Mouse (Mus musculus): ENCODE measurements at regions not wholly inside any gene's neighbourhood (a gene's known extent, or its start where the extent isn't known, plus 50 kb on each side); places are given as distances from the start of the nearest gene placed in this dataset.

DNA sequence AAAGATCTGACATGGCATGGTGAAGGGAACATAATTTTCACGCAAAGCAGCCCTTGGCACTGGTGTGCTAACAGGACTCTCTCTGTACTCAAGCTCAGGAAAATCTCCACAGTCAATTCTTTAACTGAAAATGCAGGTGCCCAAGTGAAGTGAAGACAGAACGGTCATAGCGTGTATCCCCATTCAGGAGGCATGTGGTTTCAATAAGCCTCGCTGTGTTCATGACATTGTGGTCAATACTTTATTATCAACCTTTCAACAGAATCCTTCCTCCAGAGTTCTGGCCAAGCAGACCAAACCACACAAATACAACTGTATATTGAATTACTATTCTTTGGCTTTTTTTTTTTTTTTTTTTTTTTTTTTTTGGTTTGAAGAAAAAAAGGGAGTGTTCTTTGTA is 314.1 kb downstream of the Mycn start:
- H3K4me3 ChIP-seq, result no peak overlapping the region
- H3K9ac ChIP-seq, result no peak overlapping the region
- peaks cover 12% of the 10 kb centered on the region; the same call in 1 of the 2 replicates for H3K4me1 ChIP-seq
- no peaks in the 10 kb centered on the region for H3K9me3 ChIP-seq (replicated peaks)
- H3K4me2 ChIP-seq (replicated peaks), result no peak overlapping the region
- no peak overlapping the region for H3K27ac ChIP-seq
- H3K27me3 ChIP-seq, result no peaks in the 10 kb centered on the region
- no peaks in the 10 kb centered on the region for H3K36me3 ChIP-seq
- 82% methylated on average over 4 of the region's 4 CpGs for WGBS
- ATAC-seq (ENCODE audit: low FRiP score), result no peak

DNA sequence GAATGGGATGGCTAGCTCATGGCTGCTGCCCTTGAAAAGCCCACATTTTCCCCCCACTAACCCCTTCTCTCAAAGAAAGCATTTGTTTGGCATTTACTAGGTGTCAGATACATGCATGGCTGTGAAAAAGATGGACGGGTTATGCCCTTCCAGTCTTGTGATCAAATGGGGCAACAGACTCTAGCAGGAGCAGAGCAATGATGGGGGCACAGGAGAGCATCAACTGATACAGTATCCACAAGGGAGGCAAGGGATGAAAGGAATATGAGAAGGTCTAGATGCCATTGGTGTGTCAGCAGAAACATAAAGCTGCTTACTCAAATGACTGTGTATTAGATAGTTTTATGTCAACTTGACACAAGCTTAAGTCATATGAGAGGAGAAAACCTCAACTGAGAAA is 315.9 kb downstream of the Mycn start:
- H3K4me3 ChIP-seq, result no peak overlapping the region
- H3K4me2 ChIP-seq (replicated peaks), result no peak overlapping the region
- H3K36me3 ChIP-seq, result no peaks in the 10 kb centered on the region
- H3K27ac ChIP-seq, result no peak overlapping the region
- no peak for ATAC-seq (ENCODE audit: low FRiP score)
- no peaks in the 10 kb centered on the region for H3K27me3 ChIP-seq
- H3K4me1 ChIP-seq, result peaks cover 12% of the 10 kb centered on the region; the same call in 1 of the 2 replicates
- no peaks in the 10 kb centered on the region for H3K9me3 ChIP-seq (replicated peaks)
- no peak overlapping the region for H3K9ac ChIP-seq
- WGBS, result 77% methylated on average over 1 of the region's 1 CpGs

DNA sequence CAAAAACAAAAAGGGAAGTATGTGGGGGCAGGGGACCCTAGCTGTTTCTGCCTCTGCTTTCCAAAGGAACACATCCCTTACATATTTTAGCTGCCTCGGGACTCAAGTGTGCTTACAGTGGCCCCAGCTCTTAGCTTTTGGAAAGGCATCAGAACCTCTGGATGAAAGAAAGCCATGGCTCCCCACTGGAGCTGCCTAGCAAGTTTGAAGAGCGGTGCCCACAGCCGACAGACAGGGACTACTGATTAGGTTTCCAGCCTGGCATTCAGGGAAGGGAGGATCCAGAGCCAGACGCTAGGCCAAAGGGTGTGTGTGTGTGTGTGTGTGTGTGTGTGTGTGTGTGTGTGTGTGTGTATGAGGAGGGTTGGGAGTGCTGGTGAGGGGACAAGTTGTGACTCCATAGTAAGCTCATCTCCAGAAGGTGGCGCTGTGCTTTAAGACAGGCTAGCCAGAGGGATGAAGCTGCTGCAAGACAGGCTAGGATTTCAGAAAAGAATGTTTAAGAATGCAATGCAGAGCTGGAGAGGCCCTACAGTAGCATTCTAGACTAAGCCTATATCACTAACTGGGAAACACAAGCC is 318.9 kb downstream of the Mycn start:
- ATAC-seq (ENCODE audit: low FRiP score), result peak; percentile 88
- Histone ChIP-seq H3K36me3 (no peaks in the 10 kb centered on the region), H3K9ac (no peak overlapping the region), H3K4me2 (replicated peaks) (no peak overlapping the region), H3K4me3 (no peak overlapping the region), H3K27ac (no peak overlapping the region), H3K27me3 (no peaks in the 10 kb centered on the region), H3K9me3 (replicated peaks) (no peaks in the 10 kb centered on the region), H3K4me1 (peaks cover 15% of the 10 kb centered on the region)
- WGBS, result 21% methylated on average over 5 of the region's 5 CpGs

DNA sequence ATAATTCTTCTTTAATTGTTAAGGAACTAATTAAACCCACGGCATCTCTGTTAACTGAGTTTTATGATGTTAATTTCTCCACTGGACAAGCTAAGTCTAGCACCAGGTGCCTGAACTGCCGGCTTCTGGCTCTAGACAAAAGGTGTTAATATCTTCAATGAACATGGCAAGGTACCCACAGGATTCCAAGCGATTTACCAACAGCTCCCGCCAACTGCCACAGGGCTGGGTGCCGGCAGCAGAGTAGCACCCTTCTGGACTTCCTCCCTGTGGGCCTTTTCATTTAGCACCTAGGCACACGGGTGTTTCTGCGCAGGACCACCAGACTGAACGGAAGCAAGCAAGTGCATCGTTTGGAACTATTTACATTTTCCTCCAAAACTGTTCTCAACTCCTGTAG is 320.2 kb downstream of the Mycn start:
- Histone ChIP-seq H3K9me3 (replicated peaks) (no peaks in the 10 kb centered on the region), H3K4me2 (replicated peaks) (no peak overlapping the region), H3K4me3 (no peak overlapping the region), H3K36me3 (no peaks in the 10 kb centered on the region), H3K27ac (no peak overlapping the region), H3K4me1 (peaks cover 15% of the 10 kb centered on the region), H3K27me3 (no peaks in the 10 kb centered on the region), H3K9ac (no peak overlapping the region)
- ATAC-seq (ENCODE audit: low FRiP score), result no peak
- WGBS, result 88% methylated on average over 9 of the region's 9 CpGs

DNA sequence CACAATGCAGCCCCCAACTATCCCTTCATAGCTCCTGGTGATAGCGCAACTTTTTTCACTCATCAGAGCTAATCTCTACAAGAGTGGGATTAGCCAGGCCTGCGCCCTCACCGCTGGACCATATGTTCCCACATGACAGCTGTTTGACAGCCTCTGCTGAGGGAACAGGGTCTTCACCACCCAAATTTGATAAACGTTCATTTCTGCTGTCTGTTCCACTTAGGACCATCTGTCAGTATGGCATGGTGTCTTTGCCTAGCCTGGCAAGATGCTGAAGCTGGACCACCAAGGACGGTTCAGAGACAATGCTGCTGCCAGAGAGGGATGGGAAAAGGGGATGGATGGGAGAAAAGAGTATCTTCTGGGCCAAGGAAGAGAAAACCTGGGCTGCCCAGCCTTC is 321.4 kb downstream of the Mycn start:
- H3K9ac ChIP-seq, result no peak overlapping the region
- H3K27ac ChIP-seq, result no peak overlapping the region
- H3K9me3 ChIP-seq (replicated peaks), result no peaks in the 10 kb centered on the region
- no peaks in the 10 kb centered on the region for H3K36me3 ChIP-seq
- H3K4me2 ChIP-seq (replicated peaks), result no peak overlapping the region
- H3K4me3 ChIP-seq, result no peak overlapping the region
- 83% methylated on average over 5 of the region's 5 CpGs for WGBS
- H3K27me3 ChIP-seq, result no peaks in the 10 kb centered on the region
- no peak for ATAC-seq (ENCODE audit: low FRiP score)
- peaks cover 15% of the 10 kb centered on the region for H3K4me1 ChIP-seq

DNA sequence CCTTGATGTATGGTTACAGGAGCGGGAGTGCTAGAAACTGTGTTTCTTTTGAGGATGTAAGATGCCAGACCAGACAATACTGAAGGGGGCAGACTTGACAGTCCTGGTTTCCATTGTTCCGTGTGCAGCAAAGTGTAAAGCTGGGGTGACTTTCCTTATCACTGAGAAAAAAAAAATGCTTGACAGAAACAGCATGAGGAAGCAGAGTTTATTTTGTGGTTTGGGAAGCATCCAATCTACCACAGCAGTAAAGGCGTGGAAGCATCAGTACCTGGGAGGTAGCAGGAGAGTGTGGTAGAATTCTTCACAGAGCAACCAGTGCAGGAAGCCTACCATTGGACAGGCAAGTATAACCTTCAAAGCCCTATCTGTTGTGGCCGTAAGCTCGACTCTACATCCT is 322.3 kb downstream of the Mycn start:
- H3K9ac ChIP-seq, result no peak overlapping the region
- H3K4me3 ChIP-seq, result no peak overlapping the region
- no peak overlapping the region for H3K4me2 ChIP-seq (replicated peaks)
- H3K27ac ChIP-seq, result no peak overlapping the region
- no peaks in the 10 kb centered on the region for H3K36me3 ChIP-seq
- no peak for ATAC-seq (ENCODE audit: low FRiP score)
- H3K4me1 ChIP-seq, result peaks cover 15% of the 10 kb centered on the region
- H3K9me3 ChIP-seq (replicated peaks), result no peaks in the 10 kb centered on the region
- WGBS, result 66% methylated on average over 5 of the region's 5 CpGs
- no peaks in the 10 kb centered on the region for H3K27me3 ChIP-seq

DNA sequence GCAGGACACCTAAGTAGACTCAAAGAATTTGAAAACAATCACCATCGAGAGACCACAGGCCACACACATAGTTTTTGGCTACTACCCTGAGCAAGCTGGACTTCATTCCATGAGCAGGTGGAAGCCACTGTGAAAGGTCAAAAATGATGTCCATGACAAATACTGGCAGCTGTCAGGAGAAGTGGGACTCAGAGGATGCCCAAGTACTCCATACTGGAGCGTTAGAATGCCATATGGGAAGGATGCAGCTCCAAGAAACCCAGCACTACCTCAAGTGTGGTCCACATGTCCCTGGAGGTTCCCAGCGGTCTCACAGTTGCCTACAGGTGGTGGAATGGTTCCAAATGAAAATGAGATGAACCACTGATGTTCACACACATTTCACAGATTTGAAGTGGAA is 329.2 kb downstream of the Mycn start:
- peaks cover 5% of the 10 kb centered on the region; the same call in 1 of the 2 replicates for H3K4me1 ChIP-seq
- H3K36me3 ChIP-seq, result no peaks in the 10 kb centered on the region
- H3K9me3 ChIP-seq (replicated peaks), result no peaks in the 10 kb centered on the region
- no peak overlapping the region for H3K4me3 ChIP-seq
- H3K4me2 ChIP-seq (replicated peaks), result no peak overlapping the region
- H3K9ac ChIP-seq, result no peak overlapping the region
- no peak for ATAC-seq (ENCODE audit: low FRiP score)
- no peaks in the 10 kb centered on the region for H3K27me3 ChIP-seq
- WGBS, result 93% methylated on average over 3 of the region's 3 CpGs
- H3K27ac ChIP-seq, result no peak overlapping the region

DNA sequence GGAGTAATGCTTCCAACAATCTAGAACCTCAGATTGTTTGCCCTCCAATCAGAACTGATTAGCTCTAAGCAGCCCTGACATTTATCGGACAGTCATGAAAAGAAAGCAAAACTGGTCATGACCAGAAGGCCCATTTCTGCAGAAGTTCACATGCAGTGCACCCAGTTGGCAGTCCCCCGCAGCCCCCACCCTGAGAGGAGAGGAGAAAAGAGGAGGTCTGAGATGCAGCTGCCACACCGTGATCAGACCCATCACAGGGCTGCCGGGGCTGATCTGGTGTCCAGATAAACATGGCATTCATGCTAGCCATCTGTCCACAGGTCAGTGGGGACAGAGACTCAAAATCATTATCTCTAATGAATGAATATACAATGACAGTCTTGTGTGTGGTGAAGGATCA is 330.9 kb downstream of the Mycn start:
- peaks cover 5% of the 10 kb centered on the region; the same call in 1 of the 2 replicates for H3K4me1 ChIP-seq
- no peak overlapping the region for H3K4me3 ChIP-seq
- H3K36me3 ChIP-seq, result no peaks in the 10 kb centered on the region
- H3K4me2 ChIP-seq (replicated peaks), result no peak overlapping the region
- peak; percentile 68 for ATAC-seq (ENCODE audit: low FRiP score)
- H3K27me3 ChIP-seq, result no peaks in the 10 kb centered on the region
- H3K9ac ChIP-seq, result no peak overlapping the region
- WGBS, result 49% methylated on average over 4 of the region's 4 CpGs
- no peak overlapping the region for H3K27ac ChIP-seq
- H3K9me3 ChIP-seq (replicated peaks), result no peaks in the 10 kb centered on the region

DNA sequence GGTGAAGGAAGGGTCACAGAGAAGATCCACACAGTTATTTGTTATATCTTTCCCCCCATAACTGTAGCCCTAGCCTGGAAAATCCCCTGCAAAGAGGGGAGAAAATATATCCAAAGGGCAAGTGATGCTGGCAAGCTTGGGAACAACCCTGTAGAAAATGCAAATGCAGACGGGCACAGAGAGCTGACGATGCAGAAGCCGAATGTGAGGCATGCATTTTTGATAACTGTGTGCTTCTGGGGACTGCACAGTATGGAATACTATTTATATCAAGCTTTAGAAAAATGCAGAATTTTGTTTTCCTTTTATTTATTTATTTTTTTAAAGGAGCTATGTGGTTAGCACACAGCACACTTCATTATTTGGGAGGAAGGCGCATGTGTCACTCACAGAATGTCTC is 333.7 kb downstream of the Mycn start:
- Histone ChIP-seq H3K9me3 (replicated peaks) (no peaks in the 10 kb centered on the region), H3K4me2 (replicated peaks) (no peak overlapping the region), H3K36me3 (no peaks in the 10 kb centered on the region), H3K9ac (no peak overlapping the region), H3K27ac (no peak overlapping the region), H3K27me3 (no peaks in the 10 kb centered on the region), H3K4me1 (peaks cover 5% of the 10 kb centered on the region; the same call in 1 of the 2 replicates), H3K4me3 (no peak overlapping the region)
- WGBS, result 90% methylated on average over 4 of the region's 4 CpGs
- ATAC-seq (ENCODE audit: low FRiP score), result no peak

DNA sequence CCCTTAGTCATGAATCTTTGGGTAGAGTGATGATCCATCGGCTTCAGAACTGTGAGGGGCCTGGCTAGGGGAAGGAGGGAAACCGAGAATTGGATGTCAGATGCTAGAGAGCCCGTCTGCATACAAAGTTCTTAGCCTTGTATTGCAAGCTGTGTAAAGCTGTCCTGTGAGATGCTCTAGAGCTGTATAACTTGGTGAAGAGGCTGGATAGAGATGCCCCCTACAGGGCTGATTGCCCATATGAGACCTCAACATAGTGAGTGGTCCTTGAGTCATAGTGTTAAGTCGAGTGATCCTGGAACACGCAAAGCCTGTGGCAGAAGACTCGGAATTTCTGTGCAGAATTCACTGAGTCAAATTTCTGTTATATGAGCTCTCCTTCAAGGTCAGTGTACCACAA is 334.8 kb downstream of the Mycn start:
- Histone ChIP-seq H3K9ac (no peak overlapping the region), H3K4me2 (replicated peaks) (no peak overlapping the region), H3K36me3 (no peaks in the 10 kb centered on the region), H3K9me3 (replicated peaks) (no peaks in the 10 kb centered on the region), H3K27ac (no peak overlapping the region), H3K27me3 (no peaks in the 10 kb centered on the region), H3K4me1 (peaks cover 5% of the 10 kb centered on the region; the same call in 1 of the 2 replicates), H3K4me3 (no peak overlapping the region)
- 92% methylated on average over 6 of the region's 6 CpGs for WGBS
- no peak for ATAC-seq (ENCODE audit: low FRiP score)

DNA sequence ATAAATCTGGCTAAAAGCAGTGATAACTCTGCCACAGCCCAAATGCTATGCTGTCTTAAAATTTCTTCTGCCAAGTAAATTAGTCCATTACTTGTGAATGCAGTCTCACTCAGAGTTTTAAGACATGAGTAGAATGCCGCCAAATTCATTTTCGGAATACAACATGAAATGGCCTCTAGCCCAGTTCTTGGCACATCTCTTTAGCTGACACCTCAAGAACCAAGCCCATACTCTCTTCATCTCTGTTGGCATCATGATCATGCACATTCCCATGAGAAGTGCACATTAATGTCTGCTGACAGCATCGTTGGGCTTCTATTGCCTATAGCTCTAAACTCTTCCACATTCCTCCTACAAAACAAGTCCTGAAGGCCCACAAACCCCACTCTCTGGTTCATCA is 336.2 kb downstream of the Mycn start:
- H3K9ac ChIP-seq, result no peak overlapping the region
- no peak for ATAC-seq (ENCODE audit: low FRiP score)
- no peaks in the 10 kb centered on the region for H3K4me1 ChIP-seq
- H3K9me3 ChIP-seq (replicated peaks), result no peaks in the 10 kb centered on the region
- H3K4me2 ChIP-seq (replicated peaks), result no peak overlapping the region
- WGBS, result 95% methylated on average over 3 of the region's 3 CpGs
- H3K4me3 ChIP-seq, result no peak overlapping the region
- no peaks in the 10 kb centered on the region for H3K36me3 ChIP-seq
- no peak overlapping the region for H3K27ac ChIP-seq
- H3K27me3 ChIP-seq, result no peaks in the 10 kb centered on the region

DNA sequence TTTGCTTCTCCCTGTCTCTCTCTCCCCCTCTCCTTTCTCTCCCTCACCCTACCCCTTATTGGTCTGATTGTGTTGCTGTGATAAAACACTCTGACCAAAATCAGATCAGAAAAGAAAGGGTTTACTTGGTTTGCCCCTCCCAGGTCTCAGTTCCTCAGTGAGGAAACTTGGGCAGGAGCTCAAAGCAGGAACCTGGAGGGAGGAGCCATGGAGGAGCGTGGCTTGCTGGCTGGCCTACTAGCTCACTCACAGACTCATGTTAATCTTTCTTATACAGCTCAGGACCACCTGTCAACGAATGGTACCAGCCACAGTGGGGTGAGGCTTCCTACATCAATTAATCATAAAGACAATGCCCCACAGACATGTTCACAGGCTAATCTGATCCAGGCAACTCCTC is 339.4 kb downstream of the Fam49a start:
- Histone ChIP-seq H3K9ac (no peak overlapping the region), H3K27me3 (no peaks in the 10 kb centered on the region), H3K9me3 (replicated peaks) (no peaks in the 10 kb centered on the region), H3K36me3 (no peaks in the 10 kb centered on the region), H3K4me1 (no peaks in the 10 kb centered on the region), H3K27ac (no peak overlapping the region), H3K4me3 (no peak overlapping the region), H3K4me2 (replicated peaks) (no peak overlapping the region)
- WGBS, result 44% methylated on average over 2 of the region's 2 CpGs
- ATAC-seq (ENCODE audit: low FRiP score), result no peak

DNA sequence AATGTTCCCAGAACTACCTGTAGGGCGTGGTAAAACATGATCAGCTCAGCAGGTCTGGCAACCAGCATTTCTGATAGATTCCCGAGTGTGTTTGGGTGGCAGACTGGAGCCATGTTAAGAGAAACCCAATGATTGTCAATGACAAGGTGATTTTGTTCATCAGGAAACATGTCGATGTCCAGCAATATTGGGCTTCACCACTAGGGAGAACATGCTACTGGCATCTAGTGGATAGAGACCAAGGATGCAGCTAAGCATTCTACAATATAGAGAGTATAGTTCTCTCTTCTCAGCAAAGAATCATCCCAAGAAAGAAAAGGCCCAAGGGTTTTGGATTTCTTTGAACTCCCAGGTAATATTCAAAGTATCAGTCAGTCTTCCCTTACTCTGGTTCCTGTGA is 333.5 kb downstream of the Fam49a start:
- Histone ChIP-seq H3K4me1 (peaks cover 15% of the 10 kb centered on the region), H3K27me3 (no peaks in the 10 kb centered on the region), H3K4me3 (no peak overlapping the region), H3K36me3 (no peaks in the 10 kb centered on the region), H3K4me2 (replicated peaks) (no peak overlapping the region), H3K9ac (no peak overlapping the region), H3K27ac (no peak overlapping the region), H3K9me3 (replicated peaks) (no peaks in the 10 kb centered on the region)
- no peak for ATAC-seq (ENCODE audit: low FRiP score)
- WGBS, result 89% methylated on average over 3 of the region's 3 CpGs
